Mouse (Mus musculus): ENCODE data around the gene Fam71d. TPM values are rescaled to one million over a fixed set of nuclear protein-coding genes. Genes with fewer than 3 reads are reported as not detected.

The Fam71d gene
- total and polyA plus RNA-seq, 3 experiments, result not detected

- Histone ChIP-seq H3K9ac (ENCODE audit: control insufficient read depth, low read depth, low read length, poor library complexity, severe bottlenecking) (no peak overlapping the region), H3K4me3 (ENCODE audit: control insufficient read depth in 1 of 2, insufficient read depth in 1 of 2, low read depth in 2 of 2, low read length in 2 of 2) (no peak overlapping the region), H3K79me2 (ENCODE audit: control insufficient read depth, insufficient read depth, low read length, poor library complexity) (no peaks in the 10 kb centered on the region), H3K36me3 (ENCODE audit: control insufficient read depth in 1 of 2, insufficient read depth in 2 of 2, low read length in 2 of 2) (peaks cover 0 to 6% of the 10 kb centered on the region in 2 experiments; a peak in 2 of 4 replicates), H3K9me3 (replicated peaks; ENCODE audit: insufficient read depth, low read length) (no peaks in the 10 kb centered on the region), H3K27me3 (ENCODE audit: control insufficient read depth in 1 of 2, insufficient read depth in 2 of 2, low read length in 2 of 2) (no peaks in the 10 kb centered on the region), H3K27ac (ENCODE audit: control insufficient read depth, low read depth, low read length) (no peak overlapping the region), H3K4me1 (ENCODE audit: control insufficient read depth in 1 of 2, insufficient read depth in 2 of 2, low read length in 2 of 2) (peaks cover 3% of the 10 kb centered on the region in 2 experiments; a peak in 1 of 4 replicates)
- TF ChIP-seq SIN3A (IDR thresholded peaks at IDR 0.05; ENCODE audit: low read length), result no peak
- TF ChIP-seq NRF1 (IDR thresholded peaks at IDR 0.05; ENCODE audit: insufficient read depth, low read depth, low read length, poor library complexity, severe bottlenecking), result no peak
- no peak for TF ChIP-seq USF2 (IDR thresholded peaks at IDR 0.05; ENCODE audit: borderline replicate concordance in 1 of 2, insufficient read depth in 1 of 2, low read depth in 1 of 2, low read length in 2 of 2)
- no peak for TF ChIP-seq ETS1 (IDR thresholded peaks at IDR 0.05; ENCODE audit: low read depth, low read length)
- TF ChIP-seq CHD2 (IDR thresholded peaks at IDR 0.05; ENCODE audit: low read length), result no peak
- TF ChIP-seq MAFK (IDR thresholded peaks at IDR 0.05; ENCODE audit: borderline replicate concordance, low read depth, low read length), result no peak
- DNase-seq (ENCODE audit: low read depth, low spot score), result no peak
Measured at GRCm38 (mm10) chr12:78693281-78693680, 1.9 kb downstream of the Fam71d start.

GRCm38 (mm10) chr12:78717783-78718182, 26.4 kb downstream of the Fam71d start:
- Histone ChIP-seq H3K36me3 (ENCODE audit: control insufficient read depth in 1 of 2, insufficient read depth in 2 of 2, low read length in 2 of 2) (no peaks in the 10 kb centered on the region), H3K4me1 (ENCODE audit: control insufficient read depth in 1 of 2, insufficient read depth in 2 of 2, low read length in 2 of 2) (no peaks in the 10 kb centered on the region; a peak in 1 of 4 replicates), H3K79me2 (ENCODE audit: control insufficient read depth, insufficient read depth, low read length, poor library complexity) (no peaks in the 10 kb centered on the region), H3K9ac (ENCODE audit: control insufficient read depth, low read depth, low read length, poor library complexity, severe bottlenecking) (no peak overlapping the region), H3K27me3 (ENCODE audit: control insufficient read depth in 1 of 2, insufficient read depth in 2 of 2, low read length in 2 of 2) (no peaks in the 10 kb centered on the region), H3K27ac (ENCODE audit: control insufficient read depth, low read depth, low read length) (no peak overlapping the region), H3K4me3 (ENCODE audit: control insufficient read depth in 1 of 2, insufficient read depth in 1 of 2, low read depth in 2 of 2, low read length in 2 of 2) (no peak overlapping the region), H3K9me3 (replicated peaks; ENCODE audit: insufficient read depth, low read length) (no peaks in the 10 kb centered on the region)
- no peak for DNase-seq (ENCODE audit: low read depth, low spot score)
- no peak for TF ChIP-seq ZNF384 (IDR thresholded peaks at IDR 0.05; ENCODE audit: low read depth, low read length)
- no peak for TF ChIP-seq CHD2 (IDR thresholded peaks at IDR 0.05; ENCODE audit: low read length)
- TF ChIP-seq SMC3 (IDR thresholded peaks at IDR 0.05; ENCODE audit: low read depth, low read length), result no peak
- no peak for TF ChIP-seq CTCF (IDR thresholded peaks at IDR 0.05 in 2 of 3, conservative IDR thresholded peaks at IDR 0.05 in 1 of 3; ENCODE audit: control insufficient read depth in 1 of 3, insufficient read depth in 1 of 3, low read depth in 2 of 3, low read length in 3 of 3, poor library complexity in 1 of 3, severe bottlenecking in 1 of 3)

GRCm38 (mm10) chr12:78727723-78728122, 36.4 kb downstream of the Fam71d start:
- no peaks in the 10 kb centered on the region for H3K36me3 ChIP-seq (ENCODE audit: control insufficient read depth in 1 of 2, insufficient read depth in 2 of 2, low read length in 2 of 2)
- no peak for DNase-seq (ENCODE audit: low read depth, low spot score)
- H3K4me3 ChIP-seq (ENCODE audit: control insufficient read depth in 1 of 2, insufficient read depth in 1 of 2, low read depth in 2 of 2, low read length in 2 of 2), result no peak overlapping the region
- no peaks in the 10 kb centered on the region for H3K4me1 ChIP-seq (ENCODE audit: control insufficient read depth in 1 of 2, insufficient read depth in 2 of 2, low read length in 2 of 2)
- H3K27me3 ChIP-seq (ENCODE audit: control insufficient read depth in 1 of 2, insufficient read depth in 2 of 2, low read length in 2 of 2), result no peaks in the 10 kb centered on the region
- no peak overlapping the region for H3K9ac ChIP-seq (ENCODE audit: control insufficient read depth, low read depth, low read length, poor library complexity, severe bottlenecking)
- no peak for TF ChIP-seq MAX (IDR thresholded peaks at IDR 0.05; ENCODE audit: low read length)
- TF ChIP-seq SMC3 (IDR thresholded peaks at IDR 0.05; ENCODE audit: low read depth, low read length), result no peak
- TF ChIP-seq MYB (IDR thresholded peaks at IDR 0.05; ENCODE audit: low read depth, low read length), result no peak
- TF ChIP-seq MXI1 (IDR thresholded peaks at IDR 0.05; ENCODE audit: low read depth, low read length), result no peak
- no peaks in the 10 kb centered on the region for H3K9me3 ChIP-seq (replicated peaks; ENCODE audit: insufficient read depth, low read length)
- no peak overlapping the region for H3K27ac ChIP-seq (ENCODE audit: control insufficient read depth, low read depth, low read length)
- H3K79me2 ChIP-seq (ENCODE audit: control insufficient read depth, insufficient read depth, low read length, poor library complexity), result no peaks in the 10 kb centered on the region

All from MEL (cell line).